Mouse (Mus musculus): Measurements from ENCODE around the gene Mknk2.

The Mknk2 gene

DNA sequence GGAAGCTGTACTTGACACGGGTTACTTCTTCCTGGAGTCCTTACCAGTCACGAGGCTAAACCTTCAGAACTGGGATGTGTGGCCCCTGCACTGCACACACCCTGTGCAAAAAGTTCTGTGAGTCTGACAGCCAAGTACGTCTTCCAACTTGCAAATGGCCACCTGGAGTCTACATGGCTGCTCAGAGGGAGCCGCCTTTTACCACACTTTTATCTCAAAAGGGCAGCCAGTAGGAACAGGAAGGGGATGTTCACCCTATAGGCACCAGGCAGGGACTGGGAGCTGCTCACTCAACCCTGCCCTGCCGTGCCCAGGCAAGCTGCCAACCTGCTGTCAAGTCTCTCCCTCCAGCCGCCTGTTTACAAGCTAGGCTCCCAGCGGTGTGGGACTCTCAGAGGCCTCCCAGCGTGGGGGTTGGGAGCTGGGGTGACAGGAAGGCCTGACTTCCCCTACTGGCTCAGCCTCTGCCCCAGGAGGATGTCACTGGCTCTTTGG, at the start of gene Mknk2:
TSS of gene Mknk2 (minus strand) at position 171 of the 495 bp plus-strand sequence.
- DNase-seq (ENCODE audit: low read depth) = peak; percentile 83

DNA sequence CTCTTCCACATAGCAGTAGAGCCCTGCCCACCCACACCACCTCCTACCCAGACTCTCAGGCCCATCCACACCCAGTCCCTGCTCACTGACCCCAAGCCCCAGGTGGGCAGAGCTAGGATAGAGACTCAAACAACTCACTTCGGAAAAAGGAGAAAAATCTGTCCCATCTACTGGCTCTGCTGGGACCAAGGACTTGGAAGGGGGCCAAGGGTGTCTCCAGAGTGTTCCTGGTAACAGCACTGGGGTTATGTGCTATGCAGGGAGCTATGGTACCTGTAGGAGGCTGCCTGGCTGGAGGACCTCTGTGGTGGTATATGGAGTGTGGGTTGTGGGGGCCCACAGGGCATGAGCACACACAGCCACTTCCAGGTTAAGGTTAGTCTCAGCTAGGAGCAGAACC, 39.4 kb upstream of the Mknk2 start:
- DNase-seq (ENCODE audit: low read depth) = no peak

DNA sequence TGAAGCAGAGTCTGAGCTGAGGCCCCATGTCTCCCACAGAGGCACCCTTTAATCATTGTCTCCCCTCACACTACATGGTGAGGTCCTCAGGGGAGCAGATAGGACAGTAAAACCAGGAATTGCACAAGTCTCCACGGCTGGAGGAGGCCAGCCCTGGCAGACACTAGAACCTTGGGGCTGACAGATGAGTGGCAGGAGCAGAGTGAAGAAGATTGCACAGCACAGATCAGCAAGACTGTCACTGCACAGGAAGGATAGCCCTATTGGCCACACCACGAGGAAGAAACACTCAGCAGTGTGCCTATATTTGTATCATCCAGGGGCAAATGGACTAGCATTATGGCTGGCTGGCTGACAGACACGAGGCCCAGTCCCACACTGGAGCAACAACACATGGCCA, 32.9 kb upstream of the Mknk2 start:
- no peak for DNase-seq (ENCODE audit: low read depth)

DNA sequence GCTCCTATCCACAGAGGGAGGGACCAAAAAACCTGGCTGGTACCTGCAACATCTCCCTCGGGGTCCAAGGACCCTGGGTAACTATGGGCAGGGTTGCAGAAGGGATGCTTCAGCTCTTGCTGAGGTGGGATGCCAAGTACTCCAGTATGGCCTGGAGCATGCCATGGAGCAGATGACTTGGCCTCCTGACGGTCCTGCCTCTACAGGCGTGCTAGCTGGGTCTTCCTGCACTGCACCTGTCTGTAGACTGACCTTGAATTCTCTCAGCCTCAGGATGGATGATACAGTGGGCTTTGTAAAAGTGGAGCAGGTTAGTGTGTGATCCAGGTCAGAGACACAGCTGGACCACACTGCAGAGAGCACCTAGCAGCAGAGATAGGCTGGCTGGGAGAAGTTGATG, 27.6 kb upstream of the Mknk2 start:
- DNase-seq (ENCODE audit: low read depth) = no peak

DNA sequence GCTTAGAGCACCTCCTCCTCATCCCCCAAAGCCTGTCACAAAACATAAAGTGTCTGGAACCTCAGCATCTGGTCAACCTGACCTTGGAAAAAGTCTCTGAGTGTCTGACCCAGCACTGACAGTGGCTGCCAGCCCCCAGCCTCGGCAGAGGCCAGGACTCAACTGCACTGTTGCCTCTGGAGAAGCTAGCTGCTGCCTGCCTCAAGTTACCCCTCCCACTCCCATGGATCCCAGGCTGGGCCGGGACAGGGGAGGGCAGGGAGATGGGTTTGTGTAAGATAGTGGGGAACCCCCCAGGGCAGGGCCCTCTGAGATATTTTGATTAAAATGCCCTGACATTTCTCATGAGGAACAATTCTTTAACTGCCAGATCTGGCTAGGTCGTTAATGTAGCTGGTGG, 27.1 kb upstream of the Mknk2 start:
- DNase-seq (ENCODE audit: low read depth) = no peak

DNA sequence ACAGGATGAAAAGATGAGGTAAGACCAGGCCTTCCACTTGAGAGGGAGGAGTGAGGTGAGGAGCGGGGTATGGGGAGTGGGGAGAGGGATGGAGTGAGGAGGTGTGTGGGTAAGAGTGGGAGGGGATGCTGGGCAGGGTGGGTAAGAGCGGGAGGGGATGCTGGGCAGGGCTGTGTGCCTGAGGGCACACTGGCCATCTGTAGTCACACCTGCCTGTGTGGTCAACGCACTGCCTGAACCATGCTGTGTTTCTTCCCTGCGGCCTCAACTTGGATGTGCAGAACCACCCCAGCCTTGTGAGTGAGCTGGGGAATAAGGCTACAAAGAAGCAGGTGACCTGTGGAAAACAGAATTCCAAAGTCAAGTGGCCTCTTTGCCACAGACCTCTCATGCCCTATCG, 26.5 kb upstream of the Mknk2 start:
- DNase-seq (ENCODE audit: low read depth) = no peak

DNA sequence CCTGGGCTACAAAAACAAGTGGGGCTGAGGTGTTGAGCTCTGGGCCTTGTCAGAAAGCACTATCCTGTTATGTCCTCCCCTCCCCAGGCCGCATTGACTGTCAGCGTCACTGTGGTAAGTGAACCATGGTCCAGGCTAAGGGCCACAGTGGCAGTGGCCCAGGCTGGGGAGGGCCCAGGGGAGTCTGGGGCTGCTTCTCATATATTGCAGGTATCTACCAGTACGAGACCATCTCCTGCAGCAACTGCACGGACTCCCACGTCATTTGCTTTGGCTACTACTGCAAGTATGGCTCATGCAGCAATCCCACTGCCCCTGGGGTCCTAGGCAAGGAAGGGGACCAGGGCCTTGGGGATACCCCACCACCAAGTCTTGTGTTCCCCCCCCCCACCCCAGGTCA, 25.7 kb upstream of the Mknk2 start:
- DNase-seq (ENCODE audit: low read depth) = no peak

DNA sequence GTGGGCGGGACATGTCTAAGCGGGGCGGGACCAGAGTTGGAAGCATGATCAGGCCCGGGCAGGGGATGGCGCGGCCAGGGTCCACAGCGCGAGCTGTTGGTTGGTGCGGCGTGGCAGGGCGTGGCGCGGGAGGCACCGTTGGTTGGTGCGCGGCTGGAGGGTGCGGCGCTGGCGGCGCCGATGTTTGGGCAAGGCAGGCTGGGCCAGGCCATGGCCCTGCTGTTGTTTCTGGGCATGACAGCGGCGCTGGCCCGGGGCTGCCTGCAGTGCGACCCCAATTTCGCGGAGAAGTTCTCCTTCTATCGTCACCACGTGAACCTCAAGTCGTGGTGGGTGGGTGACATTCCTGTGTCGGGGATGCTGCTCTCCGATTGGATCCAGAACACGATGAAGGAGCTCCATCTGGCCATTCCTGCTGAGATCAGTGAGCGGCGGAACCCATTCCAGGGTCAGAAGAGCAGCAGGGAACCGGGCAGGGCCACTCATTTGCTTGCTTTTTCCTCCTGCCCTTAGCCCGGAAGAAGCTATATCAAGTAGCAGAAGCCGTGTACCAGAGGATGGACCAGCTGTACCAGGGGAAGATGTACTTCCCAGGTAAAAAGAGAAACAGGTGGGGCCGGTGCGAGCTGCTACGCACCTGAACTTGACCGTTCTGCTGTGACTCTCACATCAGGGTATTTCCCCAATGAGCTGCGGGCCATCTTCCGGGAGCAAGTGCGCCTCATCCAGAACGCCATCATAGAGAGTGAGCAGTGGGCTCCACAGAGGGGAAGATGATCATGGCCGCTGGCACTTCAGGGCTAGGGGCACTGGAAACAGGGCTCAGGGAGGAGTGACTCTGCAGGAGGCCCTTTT, 24.9 kb upstream of the Mknk2 start:
- DNase-seq (ENCODE audit: low read depth) = peak; percentile 88

DNA sequence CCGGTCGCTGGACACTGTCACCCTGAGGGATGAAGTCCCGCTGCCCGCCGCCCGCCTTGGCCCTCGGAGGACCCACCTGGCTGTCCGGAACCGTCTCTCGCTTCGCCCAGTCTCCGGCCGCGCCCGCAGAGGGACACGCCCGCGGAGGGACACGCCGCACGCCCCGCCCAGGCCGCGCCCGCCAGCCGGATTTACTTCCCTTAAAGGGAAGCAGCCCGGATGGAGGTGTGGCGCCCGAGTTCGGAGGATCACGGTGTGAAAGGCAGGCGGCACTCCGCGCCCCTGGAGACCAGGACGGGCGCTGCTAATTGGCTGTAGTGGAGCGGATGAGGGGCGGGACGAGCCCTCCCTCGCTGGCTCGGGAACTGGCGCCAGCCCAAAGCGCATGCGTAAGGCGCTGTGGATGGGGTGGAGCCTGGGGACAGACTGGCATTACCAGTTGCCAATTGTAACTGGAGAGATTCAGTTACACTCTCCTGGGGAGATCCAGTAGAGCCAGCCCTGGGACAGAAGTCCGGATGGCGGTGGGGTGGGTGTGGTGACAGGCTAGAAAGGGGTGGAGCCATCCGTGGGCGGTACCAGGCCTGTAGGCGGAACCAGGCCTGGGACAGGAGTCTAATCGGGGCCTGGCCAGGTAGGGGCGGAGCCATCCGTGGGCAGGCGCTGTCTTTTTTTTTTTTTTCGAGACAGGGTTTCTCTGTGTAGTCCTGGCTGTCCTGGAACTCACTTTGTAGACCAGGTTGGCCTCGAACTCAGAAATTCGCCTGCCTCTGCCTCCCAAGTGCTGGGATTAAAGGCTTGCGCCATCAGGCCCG, 24.0 kb upstream of the Mknk2 start, which contains the start of the genes Mob3a and Izumo4:
TSS of gene Mob3a (minus strand) at position 257 of the 815 bp plus-strand sequence.
TSS of gene Izumo4 (plus strand) at position 464 of the 815 bp plus-strand sequence.
- DNase-seq (ENCODE audit: low read depth) = peak; percentile 97

DNA sequence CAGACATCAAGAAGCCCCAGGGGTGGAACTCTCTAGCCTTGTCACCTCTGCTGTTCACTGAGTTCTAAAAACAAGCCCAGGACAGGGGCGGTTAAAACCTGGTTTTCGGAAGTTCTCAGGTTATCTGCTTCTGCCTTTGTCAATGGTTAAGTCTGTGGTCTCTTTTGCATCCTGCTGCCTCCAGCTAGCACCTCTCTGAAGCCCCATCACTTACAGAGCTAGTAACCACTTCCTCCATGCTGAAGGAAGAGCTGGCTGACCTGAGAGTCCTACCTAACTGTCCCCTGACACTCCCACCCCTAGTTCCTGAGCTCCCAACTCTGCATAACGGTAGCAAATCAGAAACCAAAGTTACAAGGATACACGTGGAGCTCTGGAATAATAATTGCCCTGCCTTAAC, 22.8 kb upstream of the Mknk2 start:
- no peak for DNase-seq (ENCODE audit: low read depth)

DNA sequence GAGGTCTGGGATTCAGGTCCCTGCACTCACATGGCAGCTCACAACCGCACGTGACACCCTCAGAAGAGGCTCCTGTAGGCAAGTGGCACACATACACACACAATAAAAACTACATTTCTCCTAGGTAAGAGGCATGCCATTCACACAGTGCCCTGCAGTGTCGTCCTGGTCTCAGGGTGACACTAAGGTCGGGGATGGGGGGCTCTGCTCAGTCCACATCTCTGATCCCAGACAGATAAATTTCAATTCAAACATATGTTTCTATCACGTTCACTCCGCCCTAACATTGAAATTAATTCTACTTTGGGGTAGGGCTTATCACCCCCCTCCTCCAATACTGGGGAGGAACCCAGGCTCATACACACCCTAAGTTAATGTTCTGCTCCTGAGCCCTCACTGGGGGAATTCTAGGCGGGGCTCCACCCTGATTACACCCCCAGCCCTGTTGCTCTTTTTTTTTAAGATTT, 22.2 kb upstream of the Mknk2 start:
- DNase-seq (ENCODE audit: low read depth) = no peak

DNA sequence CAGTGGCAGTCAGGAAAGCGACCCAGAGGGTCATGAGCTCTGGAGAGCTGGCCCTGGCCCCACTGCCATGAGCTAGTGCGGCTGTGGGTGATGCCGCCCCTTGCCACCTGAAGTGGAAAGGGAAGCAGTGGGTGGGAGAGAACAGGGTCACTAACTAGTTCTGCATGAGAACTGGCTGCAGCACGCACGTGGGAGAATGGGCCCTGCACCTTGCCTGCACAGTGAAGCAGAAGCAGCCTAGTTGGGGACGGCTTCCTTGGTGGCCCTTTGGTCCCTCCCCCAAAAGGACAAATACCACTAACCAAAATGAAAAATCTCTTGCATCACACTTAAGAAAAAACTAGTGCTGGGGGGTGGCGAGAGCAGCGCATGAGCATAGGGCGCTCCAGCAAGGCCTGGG, 20.7 kb upstream of the Mknk2 start:
- DNase-seq (ENCODE audit: low read depth) = no peak

DNA sequence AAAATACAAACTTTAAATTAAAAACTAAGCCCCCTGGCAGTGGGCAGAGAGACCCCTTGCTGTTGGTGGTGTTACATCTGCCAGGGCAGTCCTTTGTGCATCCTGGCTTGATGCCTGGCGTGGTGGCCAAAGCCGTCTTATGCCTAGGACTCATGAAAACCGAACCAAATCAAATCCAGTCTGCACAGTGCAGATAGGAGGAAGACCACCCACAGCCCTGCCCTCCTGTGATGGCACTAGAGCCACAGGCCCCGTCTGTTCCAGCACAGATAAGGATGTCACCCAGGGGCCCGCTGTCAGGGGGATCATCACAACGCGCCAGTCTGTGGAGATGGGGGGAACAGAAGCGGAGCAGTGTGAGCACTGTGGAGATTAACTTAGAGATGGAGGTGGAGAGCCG, 19.9 kb upstream of the Mknk2 start:
- no peak for DNase-seq (ENCODE audit: low read depth)

DNA sequence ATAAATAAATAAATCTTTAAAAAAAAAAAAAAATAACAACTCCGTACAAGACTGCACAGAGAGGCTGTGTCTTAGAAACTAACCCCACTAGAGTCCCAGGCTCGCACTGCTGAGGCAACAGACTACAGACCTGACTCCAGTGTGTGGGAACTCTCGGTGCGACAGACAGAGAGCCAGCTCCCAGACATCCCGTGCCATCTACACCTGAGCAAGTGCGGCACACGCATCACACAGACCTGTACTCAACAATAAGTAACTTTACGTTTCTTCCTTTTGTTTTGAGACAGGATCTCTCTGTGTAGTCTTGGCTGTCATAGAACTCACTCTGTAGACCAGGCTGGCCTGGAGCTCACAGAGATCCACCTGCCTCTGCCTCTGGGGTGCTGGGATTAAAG, 19.5 kb upstream of the Mknk2 start:
- DNase-seq (ENCODE audit: low read depth) = no peak

DNA sequence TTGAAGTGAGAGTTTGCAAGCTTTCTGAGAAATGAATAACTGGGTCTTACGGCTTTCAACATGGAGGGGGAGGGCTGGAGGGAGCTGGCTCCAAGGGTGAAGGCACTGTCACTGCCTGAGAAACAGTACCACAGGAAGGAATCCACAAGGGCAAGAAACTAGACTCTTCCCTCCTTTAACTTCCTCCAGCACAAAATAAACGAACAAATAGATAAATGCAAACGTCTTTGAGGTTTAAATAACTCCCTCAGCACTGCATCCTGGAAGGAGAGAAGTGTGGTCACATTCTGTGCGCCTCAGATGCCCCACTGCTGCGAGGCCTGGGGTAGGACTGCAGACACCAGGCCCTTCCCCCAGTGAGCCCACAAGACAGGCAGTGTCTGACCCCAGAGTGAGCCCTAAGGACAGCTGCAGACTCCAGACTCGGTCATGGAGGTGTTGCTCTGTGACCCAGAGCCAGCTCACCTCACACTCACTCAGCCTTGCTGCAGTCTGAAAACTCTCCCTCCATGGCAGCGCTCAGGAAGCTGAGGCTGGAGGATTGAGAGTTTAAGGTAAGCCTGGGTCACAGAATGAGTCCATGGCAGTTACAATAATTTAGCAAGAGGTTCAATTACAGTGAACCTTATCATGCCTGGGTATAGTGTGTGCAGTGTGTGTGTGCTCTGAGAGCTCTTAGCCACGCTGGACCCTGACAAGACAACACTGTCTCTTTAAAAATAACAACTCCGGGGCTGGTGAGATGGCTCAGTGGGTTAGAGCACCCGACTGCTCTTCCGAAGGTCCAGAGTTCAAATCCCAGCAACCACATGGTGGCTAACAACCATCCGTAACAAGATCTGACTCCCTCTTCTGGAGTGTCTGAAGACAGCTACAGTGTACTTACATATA, 18.8 kb upstream of the Mknk2 start:
- no peak for DNase-seq (ENCODE audit: low read depth)

DNA sequence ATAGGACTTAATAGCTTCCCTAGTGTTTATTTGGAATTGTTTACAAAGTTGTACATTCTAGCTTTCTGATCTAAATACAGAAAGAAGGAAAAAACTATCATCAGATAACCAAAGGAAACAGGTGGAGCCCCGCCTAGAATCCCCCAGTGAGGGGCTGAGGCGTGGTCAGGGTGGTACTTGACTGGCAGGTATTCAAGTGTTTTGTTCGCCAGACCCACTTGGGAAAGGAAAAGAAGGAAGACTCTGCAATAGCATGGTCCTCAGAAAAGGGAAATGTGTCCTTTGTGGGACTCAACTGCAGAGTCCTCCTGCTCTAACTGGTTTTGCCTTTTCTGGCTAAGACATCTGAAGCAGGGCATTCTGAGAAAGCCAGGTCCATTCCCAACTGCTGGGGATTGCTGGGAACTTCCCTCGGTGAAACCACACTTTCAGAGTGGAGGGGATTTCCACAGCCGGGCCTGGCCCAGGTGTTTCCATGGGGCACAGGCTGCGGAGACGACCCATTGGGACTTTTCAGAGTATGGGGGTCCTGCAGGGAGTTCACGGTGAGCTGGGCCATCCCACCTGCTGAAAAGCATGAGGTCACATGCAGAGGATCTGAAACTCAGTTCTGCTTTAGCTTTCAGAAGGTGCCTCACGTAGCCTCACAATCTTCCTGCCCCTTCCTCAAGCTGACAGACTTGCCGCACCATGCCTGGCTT, 18.0 kb upstream of the Mknk2 start:
- DNase-seq (ENCODE audit: low read depth) = no peak

DNA sequence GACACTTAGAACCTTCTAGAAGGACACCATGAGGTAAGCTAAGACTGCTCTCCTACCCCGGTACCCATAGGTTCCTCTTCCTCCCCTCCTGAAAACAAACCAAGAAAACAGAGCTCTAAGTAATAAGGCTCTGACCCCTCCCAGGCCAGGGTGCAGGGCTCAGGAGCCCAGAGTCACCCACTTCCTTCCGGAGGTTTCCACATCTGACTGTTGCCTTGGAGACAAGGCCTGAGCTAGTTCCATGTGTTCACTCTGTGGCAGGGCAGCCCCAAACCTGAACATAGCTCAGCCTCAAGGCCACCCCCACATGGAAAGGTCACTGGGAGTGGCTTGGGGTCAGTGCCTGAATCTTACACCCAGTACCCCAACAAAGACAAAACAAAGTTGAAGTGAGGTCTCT, 17.3 kb upstream of the Mknk2 start:
- DNase-seq (ENCODE audit: low read depth) = no peak

DNA sequence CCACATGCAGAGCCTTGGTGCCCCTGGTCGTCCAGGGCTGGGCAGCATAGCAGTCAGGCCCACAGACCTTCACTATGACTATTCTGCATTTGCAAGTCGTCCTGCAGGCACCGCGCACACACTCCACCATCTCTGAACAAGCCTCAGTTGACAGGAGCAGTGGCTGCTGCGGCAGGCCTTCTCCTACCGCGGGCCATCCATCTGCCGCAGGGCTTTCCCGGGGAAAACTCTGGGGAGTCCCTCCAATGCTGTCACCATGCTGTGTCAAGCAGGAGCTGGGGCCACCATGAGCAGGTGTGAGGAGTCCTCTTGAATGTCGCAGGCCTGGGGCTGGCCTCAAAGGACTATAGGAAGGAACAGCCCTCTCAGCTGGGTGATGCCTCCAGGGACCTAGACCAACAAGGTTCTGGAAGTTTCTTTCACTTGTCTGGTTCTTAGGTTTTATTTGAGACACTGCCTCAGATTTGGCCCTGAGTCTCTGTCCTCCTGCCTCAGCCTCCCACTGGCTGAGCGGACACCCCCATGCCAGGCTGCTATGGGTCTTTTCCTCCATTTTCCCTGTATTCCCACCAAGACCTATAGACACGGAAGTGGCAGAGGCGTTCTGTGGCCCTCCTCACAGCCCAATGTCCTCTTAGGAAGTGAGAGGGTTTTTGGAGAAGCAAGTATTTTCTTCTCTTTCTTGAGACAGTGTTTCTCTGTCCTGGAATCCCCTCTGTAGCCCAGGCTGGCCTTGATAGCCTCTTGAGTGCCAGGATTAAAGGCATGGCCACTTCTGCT, 16.4 kb upstream of the Mknk2 start:
- no peak for DNase-seq (ENCODE audit: low read depth)

DNA sequence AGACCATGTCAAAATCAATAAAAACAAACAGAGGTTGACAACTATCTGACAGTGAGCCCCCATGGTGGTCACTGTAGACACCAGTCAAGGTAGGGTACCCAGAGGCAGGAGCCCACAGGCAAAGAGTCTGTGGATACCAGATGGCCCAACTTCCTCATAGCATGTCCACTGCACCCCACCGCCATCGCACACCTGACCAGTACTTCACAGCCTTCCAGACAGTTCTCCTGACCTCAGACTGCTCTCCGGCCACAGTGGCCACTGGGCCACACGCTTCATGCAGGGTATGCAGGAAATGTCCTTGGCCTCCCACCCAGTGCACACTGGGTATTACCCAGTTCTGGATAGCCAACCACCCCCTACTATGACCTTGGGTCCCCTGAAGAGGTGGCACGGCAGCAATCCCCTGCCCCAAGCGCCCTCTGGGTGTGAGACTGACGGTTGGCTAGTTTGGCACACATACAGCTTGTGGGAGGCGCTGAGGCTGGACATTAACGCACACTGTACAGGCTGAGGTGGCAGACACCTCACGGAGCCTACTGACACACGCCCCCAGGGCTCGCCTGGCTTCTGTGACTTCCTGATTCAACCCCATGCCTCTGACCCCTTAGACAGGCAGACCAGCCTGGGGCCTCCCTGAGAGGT, 15.6 kb upstream of the Mknk2 start:
- DNase-seq (ENCODE audit: low read depth) = no peak

All from c-Kit-positive CD71-negative TER-119-negative erythroid progenitor cells, embryonic 14.5 days (primary cell).